Mouse (Mus musculus) brain, embryonic 14.5 days (tissue): ENCODE results near the gene Hadhb. TPM values are rescaled to one million over a fixed set of nuclear protein-coding genes. Genes with fewer than 3 reads are reported as not detected.
A peak's percentile ranks its signal among the peaks of the same experiment; 100 is the strongest.

Experiments used
- DNase-seq: peaks from one replicate; pipeline ENCODE4 v3.0.0-alpha.2; 2011; ENCODE audit warnings: low read depth
- CTCF ChIP-seq: fragments of 200-500 bp; IDR thresholded peaks from 2 replicates; pipeline ENCODE4 v1.5.1; 2012; ENCODE audit warnings: inconsistent platforms, mild to moderate bottlenecking, moderate library complexity, borderline replicate concordance; ENCODE audit not compliant: insufficient read depth, insufficient read length; ENCODE audit errors: extremely low read depth
- POLR2A ChIP-seq: fragments of 200-500 bp; IDR thresholded peaks from 2 replicates; pipeline ENCODE4 v1.6.1; 2012; ENCODE audit warnings: mild to moderate bottlenecking, inconsistent platforms, borderline replicate concordance; ENCODE audit not compliant: poor library complexity, insufficient read depth, insufficient read length, severe bottlenecking; ENCODE audit errors: extremely low read depth
- polyA plus RNA-seq: library from polyadenylated mRNA; depleted of rRNA; stranded (reverse); fragments of >200 nt; gene quantifications from 2 replicates; pipeline ENCODE4 v1.2.3, GENCODE M21; 2012

Gene Hadhb
- polyA plus RNA-seq, 1 experiment = 37.6 TPM

- no peak for DNase-seq
- TF ChIP-seq POLR2A = no peak
- no peak for TF ChIP-seq CTCF
These were observed 22.9 kb upstream of the Hadhb start for GRCm38 (mm10) chr5:30132173-30132572.

- TF ChIP-seq POLR2A (no peak), CTCF (no peak)
- DNase-seq = no peak
These were observed 19.3 kb upstream of the Hadhb start for GRCm38 (mm10) chr5:30135711-30136231.

GRCm38 (mm10) chr5:30137271-30137670 lies 17.8 kb upstream of the Hadhb start:
- no peak for DNase-seq
- TF ChIP-seq POLR2A = no peak
- no peak for TF ChIP-seq CTCF

GRCm38 (mm10) chr5:30138193-30138592 lies 16.9 kb upstream of the Hadhb start:
- TF ChIP-seq POLR2A (no peak), CTCF (no peak)
- DNase-seq = no peak

- TF ChIP-seq POLR2A = no peak
- TF ChIP-seq CTCF = no peak
These were observed 8.5 kb upstream of the Hadhb start for GRCm38 (mm10) chr5:30146526-30146925.

GRCm38 (mm10) chr5:30148133-30148920 lies 6.7 kb upstream of the Hadhb start:
- TF ChIP-seq CTCF (no peak), POLR2A (no peak)
- no peak for DNase-seq

More at GRCm38 (mm10) chr5:30146526-30146925, 8.5 kb upstream of the Hadhb start:
- DNase-seq = no peak

GRCm38 (mm10) chr5:30152007-30152406 lies 3.0 kb upstream of the Hadhb start:
- no peak for TF ChIP-seq POLR2A
- no peak for TF ChIP-seq CTCF
- DNase-seq = peak; percentile 17

- peak; percentile 11 for DNase-seq
- TF ChIP-seq POLR2A = no peak
- no peak for TF ChIP-seq CTCF
These were observed 2.6 kb upstream of the Hadhb start for GRCm38 (mm10) chr5:30152413-30152812.

GRCm38 (mm10) chr5:30153222-30153621 lies 1.8 kb upstream of the Hadhb start:
- DNase-seq = no peak
- TF ChIP-seq POLR2A (no peak), CTCF (no peak)

GRCm38 (mm10) chr5:30154013-30154412 lies 1.0 kb upstream of the Hadhb start:
- peak; percentile 38 for DNase-seq
- no peak for TF ChIP-seq POLR2A
- TF ChIP-seq CTCF = no peak

- no peak for DNase-seq
- no peak for TF ChIP-seq POLR2A
- TF ChIP-seq CTCF = no peak
These were observed 346 bp downstream of the Hadhb start for GRCm38 (mm10) chr5:30155395-30155792.

- no peak for TF ChIP-seq CTCF
- DNase-seq = no peak
These were observed 977 bp downstream of the Hadhb start for GRCm38 (mm10) chr5:30155821-30156629.

- no peak for TF ChIP-seq POLR2A
- no peak for TF ChIP-seq CTCF
- DNase-seq = no peak
These were observed 4.6 kb downstream of the Hadhb start for GRCm38 (mm10) chr5:30159601-30160000.
